Mouse (Mus musculus): ENCODE data around the gene Prmt6. TPM values are rescaled to one million over a fixed set of nuclear protein-coding genes. Genes with fewer than 3 reads are reported as not detected.
A peak's percentile ranks its signal among the peaks of the same experiment; 100 is the strongest.

The Prmt6 gene
- polyA plus RNA-seq (2016; fragmentation: Nextera tagmentation; extraction: Ambion mirVana) = 34.2 and 37.8 TPM in 2 replicates

DNA sequence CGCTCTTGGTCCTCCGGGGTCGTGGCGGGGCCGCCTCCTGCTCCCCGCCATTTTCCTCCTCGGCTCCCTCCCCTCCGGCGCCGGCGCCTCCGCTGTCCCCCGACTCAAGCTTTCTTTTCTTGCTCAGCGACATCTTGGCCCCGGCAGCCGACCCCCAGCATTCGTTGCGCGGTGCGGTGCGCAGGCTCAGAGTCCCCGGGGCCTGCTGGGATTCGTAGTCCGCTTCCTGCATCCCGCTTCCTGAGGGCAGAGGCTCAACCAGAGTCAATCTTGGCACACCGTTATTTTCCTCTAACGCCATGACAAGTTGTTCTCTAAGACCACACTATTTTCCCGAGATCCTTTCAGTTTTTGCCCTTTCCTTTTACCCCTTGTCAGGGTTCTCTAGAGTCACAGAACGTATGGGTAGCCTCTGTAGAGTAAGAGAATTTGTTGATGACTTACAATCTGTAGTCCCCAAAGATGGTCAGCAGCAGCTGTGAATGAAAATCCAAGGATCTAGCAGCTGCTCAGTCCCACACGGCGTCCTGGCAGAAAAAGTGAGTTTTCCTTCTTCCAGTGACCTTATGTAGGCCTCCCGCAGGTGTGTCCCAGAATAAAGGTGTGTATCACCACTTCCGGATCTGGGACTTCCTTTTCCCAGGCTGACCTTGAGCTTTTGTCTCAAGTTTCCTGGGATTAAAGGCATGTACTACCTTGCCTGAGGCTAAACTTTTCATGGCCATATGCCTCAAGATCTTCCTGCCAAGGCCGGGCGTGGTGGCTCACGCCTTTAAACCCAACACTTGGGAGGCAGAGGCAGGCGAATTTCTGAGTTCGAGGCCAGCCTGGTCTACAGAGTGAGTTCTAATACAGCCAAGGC, at the start of gene Prmt6:
Gene Prmt6 (minus strand): TSS at position 160 of the 862 bp plus-strand sequence.
- 19% methylated on average over 38 of the region's 38 CpGs for WGBS
- Histone ChIP-seq H3K27me3 (no peaks in the 10 kb centered on the region), H3K4me3 (replicated peaks) (peak within 1 kb of the TSS; percentile 94), H3K9ac (replicated peaks) (peak within 1 kb of the TSS; percentile 98), H3K9me3 (no peaks in the 10 kb centered on the region), H3K4me2 (peak within 1 kb of the TSS; percentile 83), H3K4me1 (replicated peaks) (peaks cover 3% of the 10 kb centered on the region; the same call in 1 of the 2 replicates), H3K27ac (peak within 1 kb of the TSS; percentile 97), H3K36me3 (peaks cover 21% of the 10 kb centered on the region)
- ATAC-seq (ENCODE audit: insufficient number of reproducible peaks, insufficient read depth, low FRiP score, low TSS enrichment, low read depth) = peak; percentile 93

DNA sequence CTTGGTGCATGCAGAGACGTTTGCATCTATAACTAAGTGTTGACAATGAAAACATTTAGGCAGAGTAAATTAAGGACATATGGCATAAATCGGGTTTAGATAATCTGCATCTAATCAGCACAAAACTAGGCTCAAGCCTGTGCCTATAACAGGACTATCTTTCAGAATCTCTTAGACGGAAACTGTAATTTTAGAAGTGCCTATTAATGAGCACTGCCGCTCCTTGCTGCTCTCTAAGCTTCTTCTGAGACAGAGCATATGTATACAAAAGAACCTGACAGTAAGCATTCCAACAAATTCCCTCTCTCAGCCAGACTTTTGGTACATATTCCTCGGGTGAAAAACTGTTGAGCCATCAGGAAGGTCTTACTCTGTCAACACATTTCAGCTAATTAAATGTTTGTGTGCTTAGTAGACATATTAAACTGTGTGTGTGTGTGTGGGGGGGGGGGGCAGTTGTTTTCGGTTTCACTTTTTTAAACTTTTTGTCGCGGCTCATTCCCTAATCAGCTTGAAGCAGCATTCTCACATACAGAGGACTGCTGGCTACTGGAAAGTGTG, 39.8 kb upstream of the Prmt6 start:
- Histone ChIP-seq H3K27ac (no peak overlapping the region), H3K4me1 (replicated peaks) (no peaks in the 10 kb centered on the region), H3K4me2 (no peak overlapping the region), H3K9me3 (no peaks in the 10 kb centered on the region), H3K9ac (replicated peaks) (no peak overlapping the region), H3K27me3 (no peaks in the 10 kb centered on the region), H3K4me3 (replicated peaks) (no peak overlapping the region), H3K36me3 (no peaks in the 10 kb centered on the region)
- ATAC-seq (ENCODE audit: insufficient number of reproducible peaks, insufficient read depth, low FRiP score, low TSS enrichment, low read depth) = no peak
- WGBS = 61% methylated on average over 8 of the region's 8 CpGs

DNA sequence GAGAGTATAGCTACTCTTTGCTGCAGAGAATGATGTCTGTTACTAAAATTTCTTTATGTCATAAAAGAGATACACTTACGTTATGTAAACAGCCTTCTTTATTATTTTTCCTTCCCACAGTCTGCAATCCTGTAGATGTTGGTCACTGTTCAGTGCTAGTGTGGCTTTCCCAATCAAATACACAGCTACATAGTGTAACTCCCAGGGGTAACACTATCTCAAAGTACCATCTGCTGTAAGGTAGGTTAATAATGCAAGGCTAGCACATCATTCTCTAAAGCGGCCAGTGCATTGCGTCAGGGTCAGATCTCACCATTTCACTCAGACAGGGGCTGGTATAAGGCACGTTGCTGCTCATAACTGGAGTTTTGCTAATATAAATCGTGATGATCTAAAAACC, 31.9 kb upstream of the Prmt6 start:
- no peak overlapping the region for H3K4me2 ChIP-seq
- no peak for ATAC-seq (ENCODE audit: insufficient number of reproducible peaks, insufficient read depth, low FRiP score, low TSS enrichment, low read depth)
- no peak overlapping the region for H3K9ac ChIP-seq (replicated peaks)
- no peak overlapping the region for H3K4me3 ChIP-seq (replicated peaks)
- H3K27me3 ChIP-seq = no peaks in the 10 kb centered on the region
- no peaks in the 10 kb centered on the region for H3K9me3 ChIP-seq
- WGBS = 88% methylated on average over 5 of the region's 5 CpGs
- no peak overlapping the region for H3K27ac ChIP-seq
- H3K4me1 ChIP-seq (replicated peaks) = no peaks in the 10 kb centered on the region
- no peaks in the 10 kb centered on the region for H3K36me3 ChIP-seq

DNA sequence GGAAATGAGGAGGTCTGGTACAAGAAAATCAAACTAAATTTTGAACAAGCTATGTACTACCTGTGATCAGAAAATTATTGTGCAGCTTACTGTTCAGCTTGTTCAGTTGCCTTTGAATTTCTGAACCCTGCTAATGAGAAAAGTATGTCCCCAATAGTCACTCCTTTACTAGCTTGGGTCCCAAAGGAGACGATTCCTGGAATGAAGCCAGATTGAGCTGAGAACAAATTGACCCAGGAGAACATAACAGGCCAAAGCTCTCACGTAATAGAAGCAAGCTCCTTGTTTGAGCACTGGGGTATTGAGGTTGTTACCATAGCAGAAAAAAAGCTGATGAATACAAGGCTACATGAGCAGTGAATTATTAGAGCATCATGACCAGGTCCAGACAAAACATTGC, 17.0 kb upstream of the Prmt6 start:
- Histone ChIP-seq H3K36me3 (no peaks in the 10 kb centered on the region), H3K9ac (replicated peaks) (no peak overlapping the region), H3K9me3 (no peaks in the 10 kb centered on the region), H3K4me2 (no peak overlapping the region), H3K27ac (no peak overlapping the region), H3K4me1 (replicated peaks) (no peaks in the 10 kb centered on the region), H3K27me3 (no peaks in the 10 kb centered on the region), H3K4me3 (replicated peaks) (no peak overlapping the region)
- WGBS = 54% methylated on average over 2 of the region's 2 CpGs
- ATAC-seq (ENCODE audit: insufficient number of reproducible peaks, insufficient read depth, low FRiP score, low TSS enrichment, low read depth) = no peak

DNA sequence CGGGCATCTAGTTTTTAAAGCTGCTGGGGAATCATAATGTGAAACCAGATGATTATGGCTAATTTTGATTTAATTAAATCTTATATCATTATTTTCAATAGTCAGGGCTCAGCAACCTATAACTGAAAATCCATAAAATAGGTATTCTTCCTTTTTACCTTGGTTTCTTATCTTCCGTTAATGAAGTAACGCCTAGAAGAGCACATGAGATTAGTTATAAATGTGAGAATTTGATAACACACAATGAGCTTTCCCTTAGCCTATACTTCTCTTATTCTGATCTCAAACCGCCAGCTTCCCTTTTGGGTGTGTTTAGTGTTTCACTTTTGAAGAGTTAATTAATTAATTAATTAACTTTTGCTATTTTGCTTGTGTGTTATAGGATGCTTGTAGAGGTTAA, 2.3 kb upstream of the Prmt6 start:
- Histone ChIP-seq H3K4me3 (replicated peaks) (no peak overlapping the region), H3K9ac (replicated peaks) (no peak overlapping the region), H3K27me3 (no peaks in the 10 kb centered on the region), H3K9me3 (no peaks in the 10 kb centered on the region), H3K4me2 (no peak overlapping the region), H3K4me1 (replicated peaks) (peaks cover 3% of the 10 kb centered on the region; the same call in 1 of the 2 replicates), H3K36me3 (0 out of 2 replicates have a peak, but pooled peaks cover under 1% of the 10 kb centered on the region), H3K27ac (no peak overlapping the region)
- no peak for ATAC-seq (ENCODE audit: insufficient number of reproducible peaks, insufficient read depth, low FRiP score, low TSS enrichment, low read depth)
- 94% methylated on average over 4 of the region's 4 CpGs for WGBS

DNA sequence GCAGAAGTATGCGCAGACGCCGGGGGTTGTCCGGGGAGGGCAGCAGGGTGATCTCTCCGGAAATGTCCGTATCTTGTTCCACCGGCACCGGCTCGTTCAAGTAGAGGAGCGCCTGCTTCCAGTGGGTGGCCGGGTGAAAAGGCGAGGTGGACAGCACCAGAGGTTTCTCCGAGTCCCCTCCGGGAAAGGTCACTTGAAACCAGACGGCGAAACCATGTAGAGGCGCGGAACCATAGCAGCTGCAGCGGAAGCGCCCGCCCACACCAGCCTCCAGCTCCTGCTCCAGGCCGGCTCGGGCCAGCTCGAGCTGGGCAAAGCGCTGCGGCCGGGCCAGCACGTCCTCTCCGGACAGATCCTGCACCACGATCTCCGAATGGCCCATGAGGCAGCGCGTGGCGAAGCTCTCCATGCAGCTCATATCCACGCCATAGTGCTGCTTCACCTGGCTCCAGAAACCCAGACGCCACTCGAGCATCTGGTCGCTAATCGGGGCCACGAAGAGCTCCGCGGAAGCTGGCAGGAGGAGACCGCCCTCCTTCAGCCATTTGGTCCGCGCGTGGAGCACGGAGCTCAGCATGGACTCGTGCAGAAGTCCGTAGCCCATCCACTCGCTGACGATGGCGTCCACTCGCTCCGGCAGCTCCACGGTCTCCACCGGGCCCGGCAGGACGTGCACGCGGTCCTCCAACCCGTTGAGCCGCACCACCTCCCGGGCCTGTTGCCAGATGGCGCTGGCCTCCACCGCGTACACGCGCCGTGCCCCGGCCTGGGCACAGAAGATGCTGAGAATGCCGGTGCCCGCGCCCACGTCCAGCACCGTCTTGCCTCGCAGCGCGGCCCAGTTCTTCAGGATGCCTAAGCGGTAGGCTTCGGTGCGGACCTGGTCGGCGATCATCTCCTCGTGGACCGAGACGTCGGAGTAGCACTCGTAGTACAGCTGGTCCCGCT, 633 bp downstream of the Prmt6 start:
- Histone ChIP-seq H3K27ac (peak overlapping the region; percentile 97), H3K27me3 (no peaks in the 10 kb centered on the region), H3K9ac (replicated peaks) (peak overlapping the region; percentile 98), H3K4me3 (replicated peaks) (peak overlapping the region; percentile 94), H3K4me1 (replicated peaks) (peaks cover 3% of the 10 kb centered on the region; the same call in 1 of the 2 replicates), H3K4me2 (peak overlapping the region; percentile 83), H3K36me3 (peaks cover 24% of the 10 kb centered on the region), H3K9me3 (no peaks in the 10 kb centered on the region)
- ATAC-seq (ENCODE audit: insufficient number of reproducible peaks, insufficient read depth, low FRiP score, low TSS enrichment, low read depth) = peak; percentile 86
- WGBS = under 1% methylated on average over 89 of the region's 89 CpGs

DNA sequence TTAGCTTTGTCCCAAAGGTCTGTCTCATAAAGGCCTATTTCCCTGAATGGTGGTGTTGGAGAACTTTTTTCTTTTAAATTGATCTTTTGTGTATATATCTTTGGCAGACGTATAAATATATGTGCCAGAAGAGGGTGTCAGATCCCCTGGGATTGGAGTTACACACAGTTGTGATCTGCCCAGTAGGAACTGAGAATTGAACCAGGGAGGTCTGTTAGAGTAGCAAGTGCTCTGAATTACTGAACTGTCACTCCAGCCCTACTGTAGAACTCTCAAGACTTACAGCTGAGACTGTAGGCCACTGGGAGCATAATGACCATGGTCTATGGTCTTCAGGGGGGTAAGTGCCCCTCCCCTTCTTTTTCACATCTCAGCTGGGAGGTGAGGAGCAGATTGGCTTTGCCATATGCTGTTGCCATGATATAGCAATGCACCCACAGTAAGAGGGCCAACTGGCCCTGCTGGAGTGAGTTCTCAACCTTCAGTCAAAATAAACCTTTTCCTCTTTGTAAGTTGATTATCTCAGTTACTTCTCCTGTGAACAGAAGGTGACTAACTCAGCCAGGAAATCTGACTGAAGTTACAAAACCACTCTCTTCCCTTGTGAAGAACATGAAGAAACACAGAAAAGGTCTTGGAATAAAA, 13.9 kb downstream of the Prmt6 start:
- Histone ChIP-seq H3K36me3 (no peaks in the 10 kb centered on the region), H3K9me3 (no peaks in the 10 kb centered on the region), H3K4me1 (replicated peaks) (no peaks in the 10 kb centered on the region), H3K4me3 (replicated peaks) (no peak overlapping the region), H3K27me3 (no peaks in the 10 kb centered on the region), H3K27ac (no peak overlapping the region), H3K9ac (replicated peaks) (no peak overlapping the region), H3K4me2 (no peak overlapping the region)
- no peak for ATAC-seq (ENCODE audit: insufficient number of reproducible peaks, insufficient read depth, low FRiP score, low TSS enrichment, low read depth)
- 77% methylated on average over 1 of the region's 1 CpGs for WGBS

Other genes with a start within 250 kb of the Prmt6 start
- 4.5 and 5.3 TPM in 2 replicates for gene Ntng1, start 107.0 kb downstream of the Prmt6 start, polyA plus RNA-seq (2016; fragmentation: Nextera tagmentation; extraction: Ambion mirVana)

All from limb, embryonic 12.5 days (tissue).